Mouse (Mus musculus) urinary bladder, postnatal 10 days (tissue): ENCODE data around the gene Runx1.
A peak's percentile ranks its signal among the peaks of the same experiment; 100 is the strongest.

Experiments
- DNase-seq: peaks from one replicate; pipeline ENCODE4 v3.0.0; 2022; ENCODE audit warnings: low spot score

Runx1 gene

DNA sequence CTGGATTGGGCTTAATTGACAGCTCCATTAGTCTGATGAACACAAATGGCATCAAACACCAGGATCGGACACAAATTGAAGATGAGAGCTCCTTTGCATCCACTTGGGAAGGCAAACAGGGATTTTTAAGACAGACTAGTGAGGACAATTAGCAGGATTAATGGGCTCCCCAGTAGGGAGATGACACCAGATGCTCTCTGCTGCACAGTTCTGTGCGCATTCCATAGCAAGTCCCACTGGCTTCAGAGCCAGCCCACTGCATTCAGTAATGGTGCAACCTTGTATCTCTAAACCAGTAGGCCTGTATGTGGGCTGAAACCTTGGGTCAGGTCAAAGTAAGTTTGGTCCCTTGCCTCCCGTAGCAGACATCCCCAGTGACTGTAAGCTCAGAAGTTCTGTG, 80.7 kb downstream of the Runx1 start:
- DNase-seq, result no peak

GRCm38 (mm10) chr16:92744172-92744777, 81.7 kb downstream of the Runx1 start:
- no peak for DNase-seq

DNA sequence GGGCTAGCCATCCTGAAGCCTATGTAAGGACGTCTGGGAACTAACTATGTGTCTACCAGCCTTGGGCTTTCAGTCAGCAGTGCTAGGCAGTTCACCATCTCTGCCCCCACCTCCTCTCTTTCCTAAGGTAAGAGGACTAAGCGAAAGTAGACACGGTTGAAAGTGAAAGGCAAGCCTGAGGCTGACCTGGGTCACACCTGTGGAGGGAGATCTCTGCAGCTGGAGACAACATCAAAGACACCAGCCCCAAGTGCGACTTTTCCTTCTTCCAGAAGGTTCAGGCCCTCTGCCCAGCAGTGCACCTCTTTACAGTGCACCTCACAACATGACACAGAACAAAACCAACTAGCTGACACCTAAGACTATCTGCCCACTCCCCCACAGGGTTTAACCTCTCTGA, 82.2 kb downstream of the Runx1 start:
- no peak for DNase-seq

GRCm38 (mm10) chr16:92741342-92741741, 84.6 kb downstream of the Runx1 start:
- DNase-seq, result no peak

- no peak for DNase-seq
Measured at GRCm38 (mm10) chr16:92740541-92740940, 85.4 kb downstream of the Runx1 start.

DNA sequence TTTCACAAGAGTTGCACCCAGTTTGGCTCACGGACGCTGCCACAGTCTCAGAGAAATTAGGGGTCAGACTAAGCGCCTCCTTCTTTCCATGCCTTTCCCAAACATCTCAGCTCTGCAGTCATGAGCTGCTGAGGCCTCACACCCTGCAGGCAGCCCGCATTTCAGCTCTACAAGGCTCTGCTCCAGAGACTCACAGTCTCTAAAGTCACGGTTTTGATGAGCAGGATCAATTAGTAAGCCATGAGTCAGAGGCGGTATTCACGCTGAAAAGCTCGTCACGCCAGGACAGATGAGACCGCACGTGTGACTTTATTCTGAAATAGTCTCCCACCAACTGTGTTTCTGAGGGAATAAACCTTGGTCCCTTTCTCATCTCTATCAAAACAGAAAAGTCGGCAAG, 86.0 kb downstream of the Runx1 start:
- no peak for DNase-seq

GRCm38 (mm10) chr16:92739071-92739793, 86.7 kb downstream of the Runx1 start:
- no peak for DNase-seq

GRCm38 (mm10) chr16:92738476-92739010, 87.4 kb downstream of the Runx1 start:
- DNase-seq, result no peak

DNA sequence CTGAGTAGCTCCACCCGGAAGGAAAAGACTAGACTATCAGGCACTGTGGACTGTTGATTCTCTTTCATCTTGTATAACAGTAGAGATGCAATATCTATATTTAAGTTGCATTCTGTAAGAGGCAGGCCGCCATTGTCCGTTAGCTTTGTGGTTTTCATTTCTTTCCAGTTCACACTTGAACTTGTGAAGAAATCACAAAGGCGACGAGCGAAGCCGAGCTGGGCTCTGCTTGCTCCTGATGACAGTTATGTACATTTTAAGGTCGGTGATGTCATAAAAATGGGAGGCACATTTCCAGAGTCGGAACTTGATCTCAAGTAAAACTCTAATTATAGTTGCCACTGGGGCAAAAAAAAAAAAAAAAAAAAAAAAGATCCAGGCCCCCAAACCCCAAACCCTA, 99.1 kb downstream of the Runx1 start:
- no peak for DNase-seq

DNA sequence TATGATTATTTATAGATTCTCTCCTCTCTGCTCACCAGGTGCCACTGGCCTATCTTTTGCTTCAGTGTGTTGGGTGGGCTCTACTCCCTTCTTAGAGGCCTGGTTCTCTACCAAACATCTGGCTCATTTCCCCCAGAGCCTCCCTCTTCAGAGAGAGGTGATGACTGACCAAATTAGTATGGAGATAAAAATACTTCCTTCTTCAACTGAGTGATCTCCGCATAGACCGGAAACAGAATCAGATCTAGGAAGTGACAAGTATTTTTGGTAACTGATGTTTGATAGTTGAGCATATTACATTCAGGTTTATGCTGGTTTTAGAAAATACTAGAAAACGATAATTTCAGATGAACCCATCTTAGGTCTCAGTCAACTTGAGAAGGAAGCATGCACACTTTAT, 101.4 kb downstream of the Runx1 start:
- no peak for DNase-seq

DNA sequence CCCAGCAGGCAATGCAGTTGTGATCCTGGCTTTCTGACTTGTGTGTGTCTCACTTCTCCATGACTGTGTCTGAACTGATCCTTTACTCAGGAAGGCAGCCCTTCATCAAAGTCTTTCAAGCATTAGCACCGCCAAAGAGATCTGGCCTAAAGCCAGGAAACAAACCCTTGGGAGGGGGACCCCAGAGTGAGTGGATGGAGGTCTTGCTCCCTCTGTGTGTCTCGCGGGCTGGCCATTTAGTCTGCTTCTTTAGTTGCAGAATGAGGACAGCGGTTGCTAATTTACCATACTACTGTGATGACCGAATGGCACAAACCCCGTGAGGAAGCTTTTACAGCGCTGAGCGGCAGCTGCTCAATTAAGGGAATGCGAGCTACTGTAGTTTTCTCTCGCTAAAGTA, 105.3 kb downstream of the Runx1 start:
- no peak for DNase-seq

DNA sequence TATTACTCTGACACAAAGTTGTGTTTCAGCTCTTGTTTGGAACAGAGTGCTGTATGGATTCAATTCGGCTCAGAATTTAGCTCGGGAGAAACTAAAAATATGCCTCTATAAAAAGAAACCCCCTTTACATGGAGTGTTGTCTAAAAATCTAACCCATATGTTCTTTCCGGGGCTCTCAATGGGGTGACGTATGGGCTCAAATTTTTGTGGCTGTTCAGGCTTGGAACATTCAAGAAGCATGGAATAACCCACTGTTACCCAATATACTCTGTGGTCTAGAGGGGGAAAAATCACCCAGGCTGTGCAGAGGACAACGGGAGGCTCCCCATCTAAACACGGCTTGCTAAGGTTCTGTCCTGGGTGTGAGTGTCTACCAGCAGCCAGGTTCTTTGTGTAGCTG, 106.2 kb downstream of the Runx1 start:
- no peak for DNase-seq

GRCm38 (mm10) chr16:92715599-92716483, 110.1 kb downstream of the Runx1 start:
- DNase-seq, result no peak

GRCm38 (mm10) chr16:92710161-92710560, 115.8 kb downstream of the Runx1 start:
- no peak for DNase-seq

DNA sequence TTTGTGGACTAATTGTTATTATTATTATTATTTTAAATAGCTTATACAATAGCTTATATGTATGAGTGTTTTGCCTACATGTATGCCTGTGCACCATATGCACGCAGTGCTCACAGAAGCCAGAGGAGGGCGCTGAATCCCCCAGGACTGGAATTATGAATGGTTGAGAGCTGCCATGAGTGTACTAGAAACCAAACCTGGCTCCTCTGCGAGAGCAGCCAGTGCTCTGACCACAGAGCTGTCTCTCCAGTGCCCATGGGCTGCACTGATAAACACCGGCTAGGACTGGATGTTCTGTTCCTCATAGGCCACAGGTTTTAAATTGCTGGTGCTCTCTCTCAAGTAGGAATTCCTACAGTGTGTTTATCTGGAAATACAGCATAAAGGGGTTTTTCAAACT, 117.2 kb downstream of the Runx1 start:
- no peak for DNase-seq

DNA sequence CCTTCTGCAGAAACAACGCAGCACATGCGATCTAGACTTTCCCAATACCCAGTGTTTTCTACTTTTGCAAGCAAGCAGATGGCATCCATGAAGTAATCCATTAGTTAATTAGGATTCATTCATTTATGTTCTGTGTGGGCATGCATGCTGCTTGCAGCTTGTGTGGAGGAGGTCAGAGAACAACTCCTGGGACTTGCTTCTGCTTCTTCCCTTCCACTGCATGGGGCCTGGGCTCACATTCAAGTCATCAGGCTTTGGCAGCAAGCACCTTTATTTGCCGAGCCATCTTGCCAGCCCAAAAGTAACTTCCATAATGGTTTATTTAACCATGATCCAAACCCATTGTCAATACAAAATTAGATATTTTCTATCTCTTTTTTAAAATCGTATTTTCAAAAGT, 118.2 kb downstream of the Runx1 start:
- no peak for DNase-seq

GRCm38 (mm10) chr16:92707146-92707545, 118.8 kb downstream of the Runx1 start:
- no peak for DNase-seq

DNA sequence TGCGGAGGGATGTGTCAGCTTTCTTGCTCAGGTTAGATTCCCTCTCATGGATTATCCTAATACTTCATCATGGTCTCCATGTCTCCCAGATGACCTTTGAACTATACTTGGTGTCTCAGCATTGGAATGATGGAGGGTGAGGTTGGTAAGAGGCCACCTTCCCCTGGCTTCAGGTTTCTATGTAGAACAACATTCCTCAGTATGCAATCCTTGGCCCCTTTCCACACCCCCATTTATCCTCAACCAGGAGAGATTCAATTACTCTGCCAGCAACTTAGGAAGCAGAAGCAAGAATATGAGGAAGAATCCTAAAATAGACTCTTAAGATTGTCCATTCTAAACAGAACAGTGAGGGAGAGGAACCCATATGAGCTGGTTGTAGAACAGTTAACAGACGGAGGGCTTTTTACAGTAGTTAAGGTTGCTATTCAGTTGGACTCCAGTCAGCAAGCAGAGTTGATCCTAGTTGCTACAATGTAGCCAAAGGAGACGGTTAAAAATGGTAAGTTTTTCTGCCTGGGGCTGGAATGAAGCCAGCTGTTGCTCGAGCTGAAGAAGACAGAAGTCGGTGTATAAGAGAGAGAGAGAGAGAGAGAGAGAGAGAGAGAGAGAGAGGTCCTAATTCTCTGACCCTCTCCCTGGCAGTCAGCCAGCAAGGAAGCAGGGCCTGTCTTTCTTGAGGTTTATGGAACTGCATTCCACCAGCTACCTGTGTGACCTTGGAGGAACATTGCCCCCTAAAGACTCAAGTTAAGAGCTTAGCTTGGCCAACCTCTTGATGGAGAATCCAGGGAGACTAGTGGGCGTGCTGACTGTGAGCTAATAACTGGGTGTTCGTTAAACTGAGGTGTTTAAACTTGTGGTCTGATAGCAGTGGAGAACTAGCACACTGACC, 120.1 kb downstream of the Runx1 start:
- no peak for DNase-seq

DNA sequence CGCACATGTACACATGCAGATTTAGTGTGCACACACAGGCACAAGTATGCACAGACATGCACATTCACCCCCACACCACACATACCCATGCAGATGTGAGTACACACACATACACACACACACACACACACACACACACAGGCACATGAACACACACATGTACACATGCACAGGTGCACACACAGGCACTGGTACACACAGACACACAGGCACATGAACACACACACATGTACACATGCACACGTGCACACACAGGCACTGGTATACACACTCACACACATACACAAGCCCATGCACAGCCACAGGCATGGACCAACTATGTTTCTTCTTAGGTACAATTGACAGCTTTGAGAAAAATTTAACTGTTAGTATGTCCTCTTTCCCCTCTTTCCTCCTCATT, 122.1 kb downstream of the Runx1 start:
- DNase-seq, result no peak

GRCm38 (mm10) chr16:92699531-92700397, 126.2 kb downstream of the Runx1 start:
- no peak for DNase-seq

- DNase-seq, result peak; percentile 76
Measured at GRCm38 (mm10) chr16:92698612-92698998, 127.3 kb downstream of the Runx1 start.
